Mouse (Mus musculus) neural tube, embryonic 11.5 days (tissue): ENCODE results near the gene Isyna1. TPM values are rescaled to one million over a fixed set of nuclear protein-coding genes. Genes with fewer than 3 reads are reported as not detected.

Experiments used
- ATAC-seq: fragments of 200-750 bp; cut with Nextera tagmentation; 2 replicates; pipeline ENCODE4 v1.8.0; 2017; ENCODE audit warnings: moderate number of reproducible peaks, mild to moderate bottlenecking, moderate TSS enrichment, moderate library complexity; ENCODE audit not compliant: insufficient read depth, low FRiP score, low TSS enrichment
- DNase-seq: peaks from one replicate; pipeline ENCODE4 v3.0.0-alpha.2; 2015; ENCODE audit warnings: low spot score
- H3K27ac ChIP-seq: fragments of 300-500 bp; sonication (generic); 2 replicates; pipeline ENCODE4 v1.5.1; 2014; ENCODE audit warnings: low read depth, mild to moderate bottlenecking, low read length
- H3K27me3 ChIP-seq: fragments of 300-500 bp; sonication (generic); 2 replicates; pipeline ENCODE4 v1.6.1; 2014; ENCODE audit warnings: mild to moderate bottlenecking, low read length, mixed read lengths; ENCODE audit not compliant: control insufficient read depth, insufficient read depth
- H3K36me3 ChIP-seq: fragments of 300-500 bp; sonication (generic); 2 replicates; pipeline ENCODE4 v1.6.1; 2014; ENCODE audit warnings: mild to moderate bottlenecking, low read length, moderate library complexity, mixed read lengths; ENCODE audit not compliant: control insufficient read depth, insufficient read depth
- H3K4me1 ChIP-seq: fragments of 300-500 bp; sonication (generic); 2 replicates; pipeline ENCODE4 v1.6.1; 2014; ENCODE audit warnings: low read length, mixed read lengths; ENCODE audit not compliant: control insufficient read depth, insufficient read depth
- H3K4me2 ChIP-seq: fragments of 300-500 bp; sonication (generic); 2 replicates; pipeline ENCODE4 v1.6.1; 2014; ENCODE audit warnings: low read depth, mild to moderate bottlenecking, moderate library complexity
- H3K4me3 ChIP-seq: fragments of 300-500 bp; sonication (generic); 2 replicates; pipeline ENCODE4 v1.5.1; 2014; ENCODE audit warnings: low read depth, low read length
- H3K9ac ChIP-seq: fragments of 300-500 bp; sonication (generic); 2 replicates; pipeline ENCODE4 v1.6.1; 2014; ENCODE audit warnings: mild to moderate bottlenecking, low read length
- H3K9me3 ChIP-seq: fragments of 300-500 bp; sonication (generic); 2 replicates; pipeline ENCODE4 v1.6.1; 2016; ENCODE audit warnings: low read length; ENCODE audit not compliant: control insufficient read depth
- WGBS: fragments of 180-500 bp; shearing (Covaris S2); extraction: QIAGEN DNeasy Blood & Tissue Kit; methylation state at CpG from one replicate; pipeline ENCODE4 v1.1.7; 2014; 5-methylcytosine and 5-hydroxymethylcytosine counted together
- polyA plus RNA-seq: library from polyadenylated mRNA; unstranded; fragments of >200 nt; fragmentation: Nextera tagmentation; extraction: Ambion mirVana; gene quantifications from 2 replicates; pipeline ENCODE4 v1.2.1, GENCODE M21; 2014

The Isyna1 gene
- polyA plus RNA-seq, 1 experiment from 2014 or later = 87.9 TPM

DNA sequence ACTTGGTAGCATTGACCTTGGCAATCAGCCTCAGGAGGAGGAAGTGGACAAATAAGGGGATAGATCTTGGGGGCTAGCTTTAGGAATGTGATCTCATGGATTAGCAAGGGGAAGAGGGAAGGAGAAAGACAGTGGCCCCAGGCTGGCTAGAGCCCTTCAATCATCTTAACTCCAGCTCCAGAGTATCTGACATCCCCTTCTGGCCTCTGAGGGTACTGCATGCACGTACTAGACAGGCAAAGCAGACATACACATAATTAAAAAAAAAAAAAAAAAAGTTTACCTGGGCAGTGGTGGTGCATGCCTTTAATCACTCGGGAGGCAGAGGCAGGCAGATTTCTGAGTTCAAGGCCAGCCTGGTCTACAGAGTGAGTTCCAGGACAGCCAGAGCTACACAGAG is 49.9 kb downstream of the Isyna1 start:
- ATAC-seq (no peak), DNase-seq (no peak)
- H3K9me3 ChIP-seq = no peaks in the 10 kb centered on the region
- H3K36me3 ChIP-seq = peaks cover 3% of the 10 kb centered on the region; the same call in 1 of the 2 replicates
- no peak overlapping the region for H3K4me3 ChIP-seq
- H3K27me3 ChIP-seq = no peaks in the 10 kb centered on the region
- no peak overlapping the region for H3K9ac ChIP-seq
- H3K27ac ChIP-seq = no peak overlapping the region
- peaks cover 24% of the 10 kb centered on the region for H3K4me1 ChIP-seq
- no peak overlapping the region for H3K4me2 ChIP-seq
- 89% methylated on average over 2 of the region's 2 CpGs for WGBS

DNA sequence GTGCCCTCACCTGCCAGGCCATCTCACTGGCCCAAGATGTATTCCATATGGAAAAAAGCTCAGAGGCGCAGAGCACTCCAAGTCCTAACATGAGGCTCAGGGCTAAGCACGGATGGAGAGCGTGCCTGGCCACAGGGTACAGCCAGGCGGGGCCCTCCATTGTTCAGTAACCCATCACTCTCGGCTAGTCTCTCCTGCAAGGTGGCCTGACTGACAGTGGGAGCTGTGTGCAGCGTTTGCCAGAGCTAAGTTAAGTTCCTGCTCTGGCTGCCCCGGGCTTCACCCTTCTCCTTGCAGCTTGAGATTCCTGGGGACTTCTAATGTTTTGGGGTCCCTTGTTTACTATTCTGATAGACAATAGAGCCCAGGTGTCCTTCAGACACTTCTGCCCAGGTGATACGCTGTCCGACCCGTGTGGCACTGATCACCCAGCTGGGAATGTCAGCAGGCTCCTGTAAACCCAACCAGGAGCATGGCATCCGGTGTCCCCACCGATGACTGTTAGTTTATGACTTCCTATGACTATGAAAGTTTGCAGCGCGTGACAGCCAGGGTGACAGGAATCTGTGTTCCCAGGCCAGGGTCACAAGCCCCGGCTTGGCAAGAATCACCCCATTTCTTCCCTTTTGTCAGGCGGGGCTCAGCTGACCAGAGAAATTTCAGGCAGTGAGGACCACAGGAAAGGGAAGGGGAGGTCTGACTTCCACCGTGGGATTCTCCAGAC is 51.5 kb downstream of the Isyna1 start:
- Histone ChIP-seq H3K36me3 (peaks cover 7% of the 10 kb centered on the region; the same call in 1 of the 2 replicates), H3K4me3 (no peak overlapping the region), H3K4me1 (peaks cover 30% of the 10 kb centered on the region), H3K9me3 (no peaks in the 10 kb centered on the region), H3K4me2 (no peak overlapping the region), H3K27me3 (no peaks in the 10 kb centered on the region), H3K9ac (peak overlapping the region; percentile 40), H3K27ac (0 out of 2 replicates have a peak overlapping the region, but pooled peaks have one; percentile 39)
- DNase-seq (no peak), ATAC-seq (0 out of 2 replicates have a peak, but pooled peaks have one; percentile 40)
- WGBS = 61% methylated on average over 17 of the region's 17 CpGs

DNA sequence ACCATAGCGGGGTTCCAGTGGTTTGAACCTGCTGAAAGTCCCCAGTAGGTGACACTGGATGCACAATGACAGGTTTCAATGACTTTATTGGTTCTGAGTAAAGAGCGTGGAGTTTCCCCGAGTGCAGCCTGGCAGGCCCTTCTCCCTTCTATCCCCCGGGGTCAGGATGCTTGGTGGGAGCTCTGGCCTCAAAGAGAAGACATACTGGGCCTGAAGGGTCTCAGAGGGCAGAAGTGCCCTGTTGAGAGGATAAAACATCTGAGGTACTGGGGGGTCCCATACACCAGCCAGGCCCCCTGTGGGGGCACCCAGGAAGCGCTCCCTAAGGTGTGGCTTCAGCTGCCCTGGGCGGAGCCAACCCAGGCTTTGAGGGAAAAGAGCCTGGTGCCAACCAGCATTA is 52.2 kb downstream of the Isyna1 start:
- Histone ChIP-seq H3K9ac (no peak overlapping the region; the same call in 1 of the 2 replicates), H3K36me3 (peaks cover 7% of the 10 kb centered on the region; the same call in 1 of the 2 replicates), H3K27me3 (no peaks in the 10 kb centered on the region), H3K9me3 (no peaks in the 10 kb centered on the region), H3K27ac (peak overlapping the region; percentile 56), H3K4me2 (no peak overlapping the region), H3K4me3 (no peak overlapping the region), H3K4me1 (peaks cover 30% of the 10 kb centered on the region)
- WGBS = 66% methylated on average over 6 of the region's 6 CpGs
- no peak for ATAC-seq
- DNase-seq = no peak

DNA sequence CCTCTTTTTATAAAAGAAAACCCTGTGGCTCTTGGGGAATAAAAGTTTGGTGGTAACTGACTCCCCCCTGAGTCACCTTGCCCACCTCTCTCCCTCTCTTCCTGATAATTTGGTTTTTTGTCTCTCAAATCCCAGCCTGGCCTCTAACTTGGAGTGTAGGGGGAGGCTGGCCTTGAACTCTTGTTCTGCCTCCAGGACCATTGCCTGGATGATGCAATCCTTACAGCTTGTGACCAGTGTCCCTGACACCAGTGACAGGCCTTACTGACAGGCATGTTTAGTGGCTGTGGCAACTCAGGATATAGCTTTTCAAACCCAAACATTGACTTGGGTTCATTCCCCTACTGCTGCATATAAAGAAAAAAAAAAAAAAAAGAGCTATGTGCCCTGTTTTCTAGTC is 52.6 kb downstream of the Isyna1 start:
- no peak overlapping the region for H3K4me3 ChIP-seq
- ATAC-seq = no peak
- no peaks in the 10 kb centered on the region for H3K9me3 ChIP-seq
- H3K4me1 ChIP-seq = peaks cover 30% of the 10 kb centered on the region
- no peaks in the 10 kb centered on the region for H3K27me3 ChIP-seq
- H3K36me3 ChIP-seq = peaks cover 7% of the 10 kb centered on the region; the same call in 1 of the 2 replicates
- no peak for DNase-seq
- peak overlapping the region; percentile 56 for H3K27ac ChIP-seq
- no peak overlapping the region; the same call in 1 of the 2 replicates for H3K9ac ChIP-seq
- H3K4me2 ChIP-seq = no peak overlapping the region

Other genes with a start within 250 kb of the Isyna1 start
- 24.0 and 24.1 TPM in 2 replicates for gene Upf1, start 241.1 kb upstream of the Isyna1 start, polyA plus RNA-seq
- 0.16 and 0.32 TPM in 2 replicates for gene Comp, start 220.8 kb upstream of the Isyna1 start, polyA plus RNA-seq
- gene Crtc1, start 154.8 kb upstream of the Isyna1 start, polyA plus RNA-seq = 16.1 and 17.9 TPM in 2 replicates
- 14.6 and 17.0 TPM in 2 replicates for gene Klhl26, start 117.4 kb upstream of the Isyna1 start, polyA plus RNA-seq
- gene Tmem59l, start 107.0 kb upstream of the Isyna1 start, polyA plus RNA-seq = 19.3 and 20.7 TPM in 2 replicates
- gene Crlf1, start 101.2 kb upstream of the Isyna1 start, polyA plus RNA-seq = 3.4 and 3.7 TPM in 2 replicates
- gene Rex1bd, start 87.6 kb upstream of the Isyna1 start, polyA plus RNA-seq = 118 and 132 TPM in 2 replicates
- gene Uba52, start 83.6 kb upstream of the Isyna1 start, polyA plus RNA-seq = 809 and 814 TPM in 2 replicates
- gene Fkbp8, start 66.6 kb upstream of the Isyna1 start, polyA plus RNA-seq = 243 and 252 TPM in 2 replicates
- gene Kxd1, start 66.4 kb upstream of the Isyna1 start, polyA plus RNA-seq = 49.8 and 53.8 TPM in 2 replicates
- 18.8 and 22.2 TPM in 2 replicates for gene Ell, start 54.9 kb upstream of the Isyna1 start, polyA plus RNA-seq
- gene Ssbp4, start 14.5 kb downstream of the Isyna1 start, polyA plus RNA-seq = 125 and 137 TPM in 2 replicates
- gene Lrrc25, start 21.8 kb downstream of the Isyna1 start, polyA plus RNA-seq = 0.85 and 1.2 TPM in 2 replicates
- 0.28 TPM in 1 of 2 replicates, not detected in the other for gene Gdf15, start 38.1 kb downstream of the Isyna1 start, polyA plus RNA-seq
- gene Pgpep1, start 66.0 kb downstream of the Isyna1 start, polyA plus RNA-seq = 246 and 268 TPM in 2 replicates
- gene Lsm4, start 78.9 kb downstream of the Isyna1 start, polyA plus RNA-seq = 298 and 301 TPM in 2 replicates
- gene Jund, start 104.6 kb downstream of the Isyna1 start, polyA plus RNA-seq = 167 and 171 TPM in 2 replicates
- gene Iqcn, start 109.1 kb downstream of the Isyna1 start, polyA plus RNA-seq = not detected in 2 replicates
- gene Gm3336, start 124.2 kb downstream of the Isyna1 start, polyA plus RNA-seq = not detected in 2 replicates
- gene Pde4c, start 129.3 kb downstream of the Isyna1 start, polyA plus RNA-seq = 0.42 TPM in 1 of 2 replicates, not detected in the other
- gene Rab3a, start 160.3 kb downstream of the Isyna1 start, polyA plus RNA-seq = 97.9 and 111 TPM in 2 replicates
- 40.7 and 41.3 TPM in 2 replicates for gene Mpv17l2, start 166.6 kb downstream of the Isyna1 start, polyA plus RNA-seq
- gene Pik3r2, start 182.3 kb downstream of the Isyna1 start, polyA plus RNA-seq = 52.4 and 54.7 TPM in 2 replicates
- 10.5 and 14.7 TPM in 2 replicates for gene Mast3, start 210.7 kb downstream of the Isyna1 start, polyA plus RNA-seq
- not detected in 2 replicates for gene Il12rb1, start 214.1 kb downstream of the Isyna1 start, polyA plus RNA-seq
- 8.8 and 10.2 TPM in 2 replicates for gene Arrdc2, start 245.3 kb downstream of the Isyna1 start, polyA plus RNA-seq